Mouse (Mus musculus) R1 (cell line): ENCODE measurements around the gene Smc1a.

Source experiments
- DNase-seq: peaks from one replicate; pipeline ENCODE4 v3.0.0-alpha.2; 2018; ENCODE audit warnings: low read depth, low spot score

The Smc1a gene

DNA sequence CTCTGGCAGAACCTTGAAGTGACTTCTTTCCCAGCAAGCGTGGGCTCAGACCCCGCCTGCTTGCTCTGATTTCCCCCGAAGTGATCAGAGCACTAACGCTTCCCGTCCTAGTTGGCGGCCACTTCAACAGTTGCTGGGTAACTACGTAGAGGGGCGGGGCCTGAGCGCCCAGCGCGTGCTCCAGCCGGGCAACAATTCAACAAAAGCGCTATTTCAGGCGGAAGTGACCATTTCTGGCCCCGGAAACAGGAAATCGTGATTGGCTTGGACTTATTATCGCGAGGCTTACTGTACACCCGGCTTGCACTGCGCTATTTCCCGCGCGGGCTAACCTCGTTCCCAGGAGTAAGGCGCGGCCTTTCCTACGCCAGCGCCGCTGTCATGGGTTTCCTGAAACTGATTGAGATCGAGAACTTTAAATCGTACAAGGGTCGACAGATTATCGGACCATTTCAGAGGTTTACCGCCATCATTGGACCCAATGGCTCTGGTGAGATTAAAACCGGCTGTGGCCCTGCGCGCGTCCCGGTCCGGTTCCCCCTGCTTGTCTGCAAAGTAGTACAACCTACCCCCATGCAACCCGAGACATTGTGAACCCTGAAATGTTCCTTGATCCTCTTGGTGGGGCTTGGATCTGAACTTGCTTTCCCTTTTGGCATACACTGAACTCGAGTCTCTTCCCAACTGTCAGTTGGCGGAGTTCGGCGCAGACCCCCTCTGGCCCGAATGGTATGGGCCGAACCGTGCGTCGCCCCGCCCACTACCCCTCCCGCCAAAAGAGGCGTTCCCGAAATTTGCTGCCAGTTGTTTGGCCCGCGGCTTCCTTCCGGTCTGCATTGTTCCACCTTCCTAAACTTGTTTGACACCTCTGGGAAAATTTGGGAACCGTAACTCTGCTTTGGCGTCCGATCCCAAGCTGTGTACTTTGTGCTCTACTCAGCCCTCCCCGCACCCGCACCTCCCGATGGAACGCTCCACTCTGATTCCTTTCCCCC is at the start of gene Smc1a, which contains the start of gene Ribc1:
Gene Smc1a, plus strand, starts transcription at position 278 of the 995 bp plus-strand sequence.
Gene Ribc1, minus strand, starts transcription at position 145 of the 995 bp plus-strand sequence.
- peak; percentile 97 for DNase-seq

DNA sequence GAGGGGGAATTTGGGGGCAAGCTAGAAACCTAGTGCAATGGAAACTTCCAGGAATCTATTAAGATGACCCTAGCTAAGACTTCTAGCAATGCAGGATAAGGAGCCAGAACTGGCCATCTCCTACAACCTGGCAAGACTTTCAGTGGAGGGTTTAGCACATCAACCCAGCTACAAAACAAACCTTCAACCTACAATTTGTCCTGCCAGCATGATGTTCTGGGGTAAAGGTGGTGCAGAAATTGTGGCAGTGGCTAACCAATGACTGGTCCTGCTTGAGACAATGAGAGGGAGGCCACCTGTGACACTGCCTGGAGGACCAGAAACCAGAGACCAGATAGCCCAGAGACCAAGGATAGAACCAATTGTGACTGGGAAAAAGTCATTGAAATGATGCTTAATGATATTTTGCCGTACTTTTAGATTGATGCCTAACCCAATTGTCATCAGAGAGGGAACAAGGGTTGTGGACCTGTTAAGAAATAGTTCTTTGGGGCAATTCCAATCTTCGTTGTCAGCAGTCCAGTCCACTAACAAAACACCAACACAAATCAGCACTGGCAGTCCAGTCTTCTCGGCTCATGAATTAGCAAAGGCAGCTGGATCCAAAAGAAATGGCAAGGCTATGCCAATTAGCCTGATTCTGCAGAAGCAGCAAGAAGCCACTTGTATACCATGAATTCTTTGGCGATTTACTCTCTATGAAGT is 17.1 kb upstream of the Smc1a start:
- DNase-seq, result no peak

DNA sequence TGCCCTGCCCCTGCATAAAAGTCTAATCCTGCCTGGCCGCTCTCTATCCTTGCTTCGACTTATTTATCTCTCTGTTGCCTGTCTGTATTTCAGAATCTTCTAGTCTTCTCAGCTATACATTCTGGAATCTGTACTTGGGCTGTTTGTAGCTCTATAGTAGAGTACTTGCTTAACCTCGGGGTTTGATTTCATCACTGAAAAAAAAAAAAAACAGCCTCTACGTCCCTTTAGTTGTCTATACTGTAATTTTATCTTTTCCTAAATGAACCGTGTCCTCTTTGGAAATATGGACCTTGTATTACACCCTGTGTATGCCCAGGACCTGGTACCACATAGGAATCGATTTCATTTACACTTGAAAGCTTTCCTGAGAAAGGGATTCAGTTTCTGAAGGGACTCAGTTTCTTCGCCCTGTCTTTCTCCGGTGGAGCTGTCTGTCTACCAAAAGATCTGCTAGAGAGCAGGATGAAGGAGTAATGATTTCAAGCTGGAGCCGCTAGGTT is 15.0 kb upstream of the Smc1a start:
- DNase-seq, result no peak

DNA sequence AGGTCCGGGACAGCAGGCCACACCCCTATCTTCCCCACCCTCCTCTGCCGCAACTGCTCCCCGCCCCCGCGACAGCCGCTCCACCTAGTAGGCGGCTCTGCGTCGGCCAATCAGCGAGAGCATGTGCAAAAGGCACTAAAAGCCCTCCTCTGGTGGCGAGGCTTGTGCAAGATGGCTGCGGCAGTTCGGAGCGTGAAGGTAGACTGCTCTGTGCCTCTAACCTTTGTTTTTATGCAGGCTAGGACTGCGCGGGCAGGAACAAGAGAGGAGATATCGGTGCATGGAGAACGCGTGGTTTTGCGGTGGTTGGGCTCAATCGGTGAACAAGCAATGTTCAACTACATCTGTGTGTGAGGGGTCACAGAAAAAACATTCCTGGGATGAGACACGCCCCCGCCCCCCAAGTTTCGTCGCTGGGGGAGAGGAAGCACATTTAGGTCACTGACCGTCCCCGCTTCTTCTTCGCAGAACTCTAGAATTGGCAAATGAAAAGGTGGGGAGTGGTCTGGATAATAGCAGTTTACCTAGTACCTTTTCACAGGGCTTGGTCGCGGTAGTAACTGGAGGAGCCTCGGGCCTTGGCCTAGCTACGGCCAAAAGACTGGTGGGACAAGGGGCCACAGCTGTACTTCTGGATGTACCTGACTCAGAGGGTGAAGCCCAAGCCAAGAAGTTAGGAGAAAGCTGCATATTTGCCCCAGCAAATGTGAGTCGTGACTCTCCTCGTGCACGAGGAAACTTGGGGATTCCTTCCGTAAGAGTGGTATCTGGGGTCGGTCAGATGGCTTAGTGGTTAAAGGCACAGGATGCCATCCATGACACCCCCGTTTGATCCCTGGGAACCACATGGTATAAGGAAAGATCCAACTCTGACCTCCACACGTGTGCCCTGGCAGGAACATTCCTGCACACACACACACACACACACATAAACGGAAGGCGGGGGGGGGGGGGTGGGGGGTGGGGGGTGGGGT is 14.2 kb upstream of the Smc1a start, which contains the start of gene Hsd17b10:
Gene Hsd17b10, plus strand, starts transcription at position 109 of the 974 bp plus-strand sequence.
- peak; percentile 88 for DNase-seq

DNA sequence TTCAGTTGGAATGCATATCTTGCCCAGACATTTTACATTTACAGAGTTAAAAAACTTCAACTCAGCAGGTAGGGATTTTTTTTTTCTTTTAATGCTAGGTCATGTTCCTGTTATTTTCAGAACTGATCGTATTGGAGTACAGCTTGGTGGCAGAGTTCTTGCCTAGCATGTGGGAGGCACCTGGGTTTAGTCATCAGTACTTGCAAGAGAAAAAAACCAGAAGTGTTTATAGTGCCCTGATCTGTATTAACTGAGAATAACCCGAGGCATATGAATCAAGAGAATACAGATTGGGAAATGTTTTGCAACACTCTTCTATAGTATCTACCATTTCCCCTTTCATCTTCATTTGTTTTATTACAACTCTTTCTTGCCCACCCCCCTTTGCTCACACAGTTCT is 13.4 kb upstream of the Smc1a start:
- DNase-seq, result no peak

DNA sequence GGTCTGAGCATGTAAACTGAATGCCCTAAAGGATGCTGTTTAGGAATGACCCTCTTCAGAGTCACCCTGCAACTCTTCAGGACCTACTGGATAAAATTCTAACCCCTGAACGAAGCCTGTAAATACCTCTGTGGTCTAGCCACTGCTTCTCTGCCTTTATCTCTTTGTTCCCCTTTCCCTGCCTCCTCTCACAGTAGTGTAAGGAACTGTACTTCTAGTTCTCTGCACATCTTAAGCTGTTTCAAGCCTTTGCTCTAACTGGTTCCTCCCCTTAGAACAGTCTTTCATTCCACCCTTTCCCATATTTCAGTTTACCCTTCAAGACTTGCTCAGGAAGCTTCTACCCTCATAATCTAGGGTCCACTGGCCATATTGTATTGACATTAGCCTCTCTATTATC is 8.4 kb upstream of the Smc1a start:
- DNase-seq, result no peak

DNA sequence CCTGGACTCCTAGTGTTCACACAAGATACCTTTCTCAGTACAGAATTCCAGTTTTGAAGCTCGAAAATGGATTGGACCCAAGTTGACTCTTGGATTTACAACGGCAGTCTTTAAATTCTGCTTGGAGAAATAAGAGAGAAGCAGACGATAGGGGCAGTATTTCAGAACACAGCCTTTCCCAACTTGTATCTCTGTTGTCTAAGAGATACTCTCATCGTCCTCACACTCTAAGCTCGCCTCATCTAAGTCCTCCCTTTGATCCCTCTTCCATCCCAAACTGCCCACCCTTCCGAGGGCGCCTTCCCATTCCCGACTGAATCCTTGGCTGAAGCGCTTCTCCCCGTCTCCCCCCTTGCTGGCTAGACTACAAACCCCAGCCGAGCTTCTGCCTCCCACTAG is 477 bp upstream of the Smc1a start:
- DNase-seq, result no peak

DNA sequence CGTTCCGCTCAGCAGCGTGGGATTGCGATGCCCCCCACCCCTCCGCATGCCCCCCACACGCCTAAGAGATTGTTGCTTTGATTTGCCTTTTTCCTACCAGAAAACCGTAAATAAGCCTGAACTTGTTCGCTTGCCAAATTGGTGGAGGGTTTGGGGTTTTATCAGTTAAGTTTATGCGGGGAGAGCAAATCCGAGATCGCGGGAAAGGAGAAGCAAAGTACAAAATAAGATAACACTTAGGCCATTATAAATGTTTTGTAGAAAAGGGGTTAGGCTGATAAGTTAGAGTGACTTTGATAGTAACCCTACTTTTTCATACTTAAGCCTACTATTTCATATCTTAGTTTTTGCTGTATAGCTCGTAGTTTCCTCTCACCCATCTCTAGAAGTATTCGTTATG is 958 bp downstream of the Smc1a start:
- peak; percentile 1 for DNase-seq

DNA sequence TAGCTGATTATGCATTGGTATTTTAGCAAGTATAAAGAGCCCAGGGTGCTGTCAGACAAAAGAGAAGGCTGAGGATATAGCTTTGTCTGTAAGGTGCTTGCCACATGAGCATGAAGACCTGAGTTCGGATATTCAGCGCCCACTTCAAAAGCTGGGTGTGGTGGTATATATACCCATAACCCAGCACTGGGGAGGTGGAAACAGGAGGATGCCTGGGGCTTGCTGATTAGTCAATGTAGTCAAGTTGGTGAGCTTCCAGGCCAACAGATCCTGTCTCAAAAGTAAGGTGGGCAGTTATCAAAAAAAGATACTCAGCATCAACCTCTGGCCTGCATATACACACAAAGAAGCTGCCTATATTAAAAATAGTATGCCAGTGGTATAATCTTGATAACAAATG is 3.1 kb downstream of the Smc1a start:
- DNase-seq, result no peak

DNA sequence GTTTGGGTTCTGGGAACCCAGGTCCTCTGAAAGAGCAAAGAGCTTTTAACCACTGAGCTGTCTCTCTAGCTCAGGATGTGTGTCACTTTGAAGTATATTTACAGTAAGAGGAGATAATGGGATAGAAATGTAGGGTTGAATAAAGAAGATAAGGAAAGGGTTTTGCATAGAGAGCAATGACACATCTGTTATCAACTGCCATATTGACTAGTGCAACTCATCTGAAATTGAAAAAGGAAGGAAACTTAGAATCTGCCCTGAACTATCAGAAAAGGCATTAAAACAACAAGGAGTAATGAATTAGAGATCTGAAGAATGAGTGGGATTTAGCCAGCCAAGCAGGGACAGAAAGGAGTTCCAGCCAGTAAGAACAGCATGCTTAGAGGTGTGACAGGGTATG is 23.6 kb downstream of the Smc1a start:
- no peak for DNase-seq

DNA sequence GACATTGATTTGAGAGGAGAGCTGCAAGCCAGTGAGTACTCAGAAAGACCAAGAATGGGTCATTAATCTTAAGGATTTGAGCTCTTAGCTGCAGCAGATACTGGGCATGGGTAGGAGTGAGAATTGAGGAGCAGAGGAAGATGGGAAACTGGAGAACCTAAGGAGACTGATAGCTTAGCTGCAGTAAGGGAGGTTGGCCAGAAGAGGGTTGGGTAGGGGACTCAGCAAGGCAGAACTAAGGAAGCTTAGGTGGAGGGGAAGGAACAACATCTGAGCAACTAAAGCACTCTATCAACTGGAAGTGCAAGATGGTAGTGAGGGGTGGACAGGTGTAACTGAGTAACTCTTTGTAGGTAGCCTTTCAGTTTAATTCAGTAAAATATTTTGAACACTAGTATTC is 31.0 kb downstream of the Smc1a start:
- no peak for DNase-seq

DNA sequence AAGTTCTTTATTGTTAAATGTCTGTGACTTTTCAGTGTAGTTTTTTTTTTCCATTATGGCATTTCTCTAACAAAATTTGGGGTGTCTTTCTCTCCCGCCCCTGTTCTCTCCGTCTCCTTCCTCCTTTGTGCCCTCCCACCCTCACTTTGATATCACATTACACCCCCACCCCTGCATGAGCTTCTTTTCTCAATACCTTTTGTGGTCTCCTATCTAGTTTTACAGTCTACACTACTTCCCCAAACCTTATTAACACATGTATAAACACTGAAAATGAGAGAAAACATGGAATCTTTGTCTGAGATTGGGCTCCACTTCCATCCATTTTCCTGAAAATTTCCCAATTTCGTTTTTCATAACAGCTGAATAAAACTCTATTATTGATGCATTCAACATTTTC is 36.3 kb downstream of the Smc1a start:
- no peak for DNase-seq

DNA sequence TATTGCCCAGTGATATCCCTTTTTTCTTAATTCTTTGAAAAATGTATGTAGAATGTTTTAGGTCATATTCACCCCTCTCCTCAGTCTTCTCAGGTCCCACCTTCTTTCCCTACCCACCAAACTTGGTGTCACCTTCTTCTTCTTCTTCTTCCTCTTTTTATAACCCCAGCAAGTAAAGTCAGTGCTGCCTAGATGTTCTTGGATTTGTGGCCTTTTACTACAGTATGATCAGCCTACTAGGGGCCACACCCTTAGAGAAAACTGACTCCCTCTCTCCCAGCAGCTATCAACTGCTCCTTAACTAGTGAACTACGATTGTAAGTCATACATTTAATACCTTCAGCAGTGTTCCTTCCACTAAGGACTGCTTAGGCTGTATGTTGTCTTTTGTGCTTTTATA is 37.9 kb downstream of the Smc1a start:
- no peak for DNase-seq

DNA sequence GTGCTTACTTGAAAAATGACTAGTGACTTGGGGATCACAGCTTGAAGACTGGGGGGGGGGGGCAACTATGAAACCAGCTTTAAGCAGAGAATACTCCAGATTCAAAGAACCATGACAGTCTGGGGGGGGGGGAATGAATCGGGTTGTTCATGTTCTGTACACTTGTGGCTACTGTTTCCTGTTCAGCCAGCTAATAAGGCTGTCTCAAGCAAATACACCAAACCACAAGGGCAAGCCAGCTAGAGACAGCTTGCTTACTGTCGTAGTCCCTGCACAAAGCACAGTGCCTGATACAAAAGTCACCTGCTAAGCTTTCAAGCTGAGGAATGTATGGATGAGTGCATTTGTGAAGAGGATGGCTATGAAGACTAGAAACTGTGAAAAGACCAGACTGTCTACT is 49.4 kb downstream of the Smc1a start:
- no peak for DNase-seq

DNA sequence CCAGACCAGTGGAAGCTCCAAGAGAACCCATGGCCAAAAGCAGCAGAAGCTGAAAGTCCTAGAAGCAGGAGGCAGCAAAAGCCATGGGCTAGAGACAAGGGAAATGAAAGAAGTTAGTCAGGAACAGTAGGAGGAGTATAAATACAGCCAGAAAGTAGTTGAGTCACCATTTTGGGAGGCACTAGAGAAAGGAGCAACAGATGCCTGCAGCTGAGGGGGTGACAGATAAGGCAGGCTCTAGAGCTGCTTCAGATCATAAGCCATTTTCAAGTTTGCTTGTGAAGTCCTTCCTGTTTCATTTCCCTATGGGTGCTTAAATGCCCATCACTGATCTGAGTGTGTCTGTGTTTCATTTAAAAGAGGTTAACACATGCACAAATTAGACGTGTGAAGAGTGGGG is 51.6 kb downstream of the Smc1a start:
- DNase-seq, result no peak

DNA sequence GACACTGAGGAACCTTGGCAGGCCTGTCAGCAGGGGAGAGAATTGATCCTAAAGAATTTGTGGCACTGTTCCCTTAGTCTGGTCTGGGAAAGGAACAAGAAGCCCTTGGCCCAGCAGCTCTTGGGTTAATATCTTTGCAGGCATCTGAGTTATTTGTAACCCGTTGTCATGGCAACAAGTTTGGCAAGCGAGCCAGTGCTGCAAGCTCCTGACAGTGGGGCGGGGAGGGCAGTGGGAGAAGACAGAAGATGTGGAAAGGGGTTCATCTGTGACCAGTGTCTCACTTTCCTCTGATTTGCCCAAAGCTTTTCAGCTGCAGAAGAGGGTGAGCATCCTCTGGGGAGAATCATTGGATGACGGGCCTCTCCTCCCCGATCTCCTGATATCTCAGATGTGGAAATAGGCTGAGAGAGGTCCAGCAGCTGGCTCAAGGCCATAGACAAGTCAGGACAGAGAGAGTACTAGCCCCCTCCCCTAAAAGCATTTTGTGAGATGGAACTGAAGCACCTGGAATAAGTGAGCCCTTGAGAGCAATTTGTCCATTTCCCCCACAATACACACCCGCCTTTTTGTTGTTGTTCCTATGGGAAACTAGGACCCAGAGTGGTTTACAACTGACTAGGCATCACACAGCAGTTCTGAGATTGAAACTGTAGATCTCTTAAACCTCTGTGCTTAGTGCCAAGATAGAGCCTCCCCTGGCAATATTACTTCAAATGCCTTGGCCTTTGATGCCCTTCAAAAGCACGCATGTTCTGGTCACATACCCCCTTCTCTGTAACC is 73.8 kb downstream of the Smc1a start:
- DNase-seq, result peak; percentile 11

DNA sequence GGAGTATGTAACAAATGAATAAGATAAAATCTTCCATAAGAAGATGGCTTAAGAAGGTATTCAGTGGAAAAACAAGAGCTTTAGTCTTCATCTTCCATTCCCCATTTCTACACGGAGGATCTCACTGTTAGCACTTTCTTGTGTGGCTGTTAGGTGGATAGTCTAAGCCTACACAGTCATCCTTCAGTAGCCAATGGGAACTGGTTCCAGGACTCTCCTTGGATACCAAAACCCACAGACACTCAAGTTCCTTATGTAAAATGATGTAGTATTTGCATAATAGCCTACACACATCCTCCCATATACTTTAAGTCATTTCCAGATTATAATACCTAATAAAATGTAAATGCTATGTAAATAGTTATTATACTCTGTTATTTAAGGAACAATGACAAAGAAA is 81.3 kb downstream of the Smc1a start:
- DNase-seq, result no peak
